Mouse (Mus musculus) cerebellum, adult (tissue): ENCODE measurements around the gene Hist2h4.
A peak's percentile ranks its signal among the peaks of the same experiment; 100 is the strongest.

ENCODE experiments used
- ATAC-seq: cut with Nextera tagmentation; 2 replicates; pipeline ENCODE4 v1.9.2; 2017; ENCODE audit warnings: mild to moderate bottlenecking, moderate library complexity, mixed read lengths; ENCODE audit not compliant: insufficient number of reproducible peaks, low FRiP score, low TSS enrichment

Hist2h4 gene

DNA sequence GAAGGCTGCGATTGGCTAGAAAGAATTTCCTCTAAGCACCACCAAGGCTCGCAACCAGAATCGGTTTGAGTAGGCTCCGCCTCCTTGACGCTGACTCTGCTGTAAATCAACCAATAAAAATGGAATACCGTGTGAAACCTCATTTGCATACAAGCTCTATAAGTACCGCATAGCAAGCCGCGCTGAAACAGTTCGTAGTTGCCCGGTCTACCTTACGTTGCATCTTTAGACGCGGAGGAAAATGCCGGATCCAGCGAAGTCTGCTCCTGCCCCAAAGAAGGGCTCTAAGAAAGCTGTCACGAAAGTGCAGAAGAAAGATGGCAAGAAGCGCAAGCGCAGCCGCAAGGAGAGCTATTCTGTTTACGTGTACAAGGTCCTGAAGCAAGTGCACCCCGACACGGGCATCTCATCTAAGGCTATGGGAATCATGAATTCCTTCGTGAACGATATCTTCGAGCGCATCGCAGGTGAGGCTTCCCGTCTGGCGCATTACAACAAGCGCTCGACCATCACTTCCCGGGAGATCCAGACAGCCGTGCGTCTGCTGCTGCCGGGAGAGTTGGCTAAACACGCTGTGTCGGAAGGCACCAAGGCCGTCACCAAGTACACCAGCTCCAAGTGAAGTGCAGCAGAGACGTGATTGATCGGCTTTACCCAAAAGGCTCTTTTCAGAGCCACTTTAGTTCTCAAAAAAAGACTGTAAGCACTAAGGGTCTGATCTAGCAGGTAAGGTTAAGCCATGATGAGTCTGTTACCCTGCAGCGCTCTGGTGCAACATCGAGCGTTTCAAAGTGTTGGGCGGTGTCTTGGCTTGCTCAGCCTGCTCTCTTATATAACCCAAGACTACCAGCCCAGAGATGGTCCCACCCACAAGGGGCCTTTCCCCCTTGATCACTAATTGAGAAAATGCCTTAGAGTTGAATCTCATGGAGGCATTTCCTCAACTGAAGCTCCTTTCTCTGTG lies 6.7 kb upstream of the Hist2h4 start, which contains the start of gene Hist2h2bb:
Gene Hist2h2bb (plus strand): TSS at position 242 of the 964 bp plus-strand sequence.
- peak; percentile 97 for ATAC-seq

DNA sequence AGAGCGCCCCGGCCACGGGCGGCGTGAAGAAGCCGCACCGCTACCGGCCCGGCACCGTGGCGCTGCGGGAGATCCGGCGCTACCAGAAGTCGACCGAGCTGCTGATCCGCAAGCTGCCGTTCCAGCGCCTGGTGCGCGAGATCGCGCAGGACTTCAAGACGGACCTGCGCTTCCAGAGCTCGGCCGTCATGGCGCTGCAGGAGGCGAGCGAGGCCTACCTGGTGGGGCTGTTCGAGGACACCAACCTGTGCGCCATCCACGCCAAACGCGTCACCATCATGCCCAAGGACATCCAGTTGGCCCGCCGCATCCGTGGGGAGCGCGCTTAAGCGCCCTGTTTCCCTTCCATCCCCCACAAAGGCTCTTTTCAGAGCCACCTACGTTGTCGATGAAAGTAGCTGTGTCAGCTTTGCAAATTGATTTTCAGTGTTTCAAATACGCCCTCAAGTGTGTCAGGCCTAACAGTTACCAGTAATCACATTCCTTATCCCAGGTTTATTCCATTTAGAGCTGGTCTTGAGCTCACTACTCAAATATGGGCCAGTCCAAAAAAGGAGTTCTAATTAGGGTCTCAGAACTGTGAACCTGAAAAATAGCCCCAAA lies 5.8 kb upstream of the Hist2h4 start:
- peak; percentile 5; the same call in 1 of the 2 replicates for ATAC-seq

DNA sequence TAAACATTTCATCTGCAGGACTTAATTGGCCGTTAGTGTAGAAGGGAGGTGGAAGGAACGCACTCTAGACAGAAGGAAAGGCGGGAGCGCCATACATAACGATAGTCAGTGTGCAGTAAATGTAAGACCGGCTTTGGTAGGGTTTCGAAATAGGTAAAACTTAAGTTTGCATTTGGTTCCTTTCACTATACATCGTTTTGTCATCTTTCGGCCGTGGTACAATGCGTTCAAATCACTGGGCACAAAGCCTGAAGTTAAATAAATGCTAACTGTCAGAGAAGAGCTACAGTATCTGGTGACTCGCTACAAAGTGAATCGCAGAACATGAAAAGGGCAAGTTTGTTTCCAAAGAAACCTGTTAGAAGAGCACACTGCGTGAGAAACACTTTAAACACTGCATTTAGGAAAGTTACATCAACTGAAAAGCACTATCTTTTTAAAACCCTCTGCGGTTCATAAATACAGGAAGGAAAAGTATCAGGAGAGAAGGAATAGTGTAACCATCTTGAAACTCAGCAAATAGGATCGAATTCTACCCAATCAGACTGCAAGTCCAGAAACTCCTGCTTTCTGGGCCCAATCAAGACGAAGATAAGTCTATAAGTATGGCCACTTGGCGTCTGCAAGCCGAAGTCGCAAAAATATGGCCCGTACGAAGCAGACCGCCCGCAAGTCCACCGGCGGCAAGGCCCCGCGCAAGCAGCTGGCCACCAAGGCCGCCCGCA lies 5.1 kb upstream of the Hist2h4 start, which contains the start of gene Hist2h3b:
Gene Hist2h3b (plus strand): TSS at position 604 of the 725 bp plus-strand sequence.
- peak; percentile 77 for ATAC-seq

DNA sequence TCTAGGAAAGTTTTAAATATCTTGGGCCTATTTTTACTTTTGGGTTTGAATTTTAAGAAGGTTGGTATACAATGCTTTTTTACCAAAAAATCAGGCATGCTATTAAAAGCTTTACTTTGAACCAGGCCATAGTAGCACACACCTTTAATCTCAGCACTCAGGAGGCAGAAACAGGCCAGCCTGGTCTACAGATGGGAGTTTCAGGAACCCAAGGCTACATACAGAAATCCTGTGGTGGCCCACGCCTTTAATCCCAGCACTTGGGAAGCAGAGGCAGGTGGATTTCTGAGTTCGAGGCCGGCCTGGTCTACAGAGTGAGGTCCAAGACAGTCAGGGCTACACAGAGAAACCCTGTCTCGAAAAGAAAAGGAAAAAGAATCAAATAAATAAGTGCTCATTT lies 4.4 kb upstream of the Hist2h4 start:
- no peak for ATAC-seq

DNA sequence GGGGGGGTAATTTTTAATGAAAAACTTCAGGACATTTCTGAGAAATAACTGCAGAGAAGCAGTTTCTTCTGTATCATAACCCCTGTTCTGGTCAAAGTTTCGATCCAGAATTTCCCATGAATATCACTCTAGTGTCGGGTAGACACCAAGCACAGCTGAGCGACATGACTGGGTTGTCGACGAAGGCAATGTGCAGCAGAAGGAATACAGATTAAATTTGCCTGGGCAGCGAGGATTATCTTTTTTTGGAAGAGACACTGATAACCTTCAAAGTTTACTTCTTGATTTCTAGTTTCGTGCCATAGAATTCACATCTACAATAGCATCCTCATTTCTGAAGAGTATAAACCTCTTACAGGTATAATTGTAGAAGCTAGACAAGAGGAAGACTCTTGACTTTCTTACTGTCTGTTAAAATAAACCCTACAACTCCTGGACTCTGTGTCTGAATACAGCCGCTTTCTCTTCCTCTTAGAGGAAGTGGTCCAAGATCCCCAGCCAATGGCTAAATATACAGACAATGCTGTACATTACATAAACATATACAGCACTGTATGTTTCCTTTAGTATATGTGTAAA lies 3.1 kb upstream of the Hist2h4 start:
- no peak for ATAC-seq

DNA sequence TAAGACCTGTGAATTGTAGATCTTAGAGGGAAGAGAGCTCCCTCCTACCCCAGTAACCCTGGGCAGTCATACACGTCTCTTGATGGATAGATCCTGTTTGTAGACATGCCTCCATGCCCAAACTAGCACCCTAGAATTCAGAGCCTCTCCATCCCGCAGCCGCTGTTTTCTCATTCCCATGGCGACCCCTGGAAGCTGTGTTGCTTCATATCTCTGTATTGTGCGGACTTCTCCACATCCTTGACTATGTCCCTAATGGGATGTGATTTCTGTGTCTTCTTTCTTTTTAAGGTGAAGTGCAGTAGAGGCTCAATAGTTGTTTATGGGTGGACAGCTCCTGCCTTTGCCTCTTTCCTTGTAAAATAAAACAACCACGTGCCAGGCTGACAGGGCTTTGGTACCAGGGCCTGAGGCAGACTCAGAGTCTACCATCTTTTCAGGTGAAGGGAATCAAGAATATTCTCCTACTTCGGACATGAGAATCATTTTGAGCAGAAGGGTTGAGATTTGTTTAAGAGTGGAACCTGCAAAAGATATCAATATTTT lies 1.4 kb upstream of the Hist2h4 start:
- no peak for ATAC-seq

DNA sequence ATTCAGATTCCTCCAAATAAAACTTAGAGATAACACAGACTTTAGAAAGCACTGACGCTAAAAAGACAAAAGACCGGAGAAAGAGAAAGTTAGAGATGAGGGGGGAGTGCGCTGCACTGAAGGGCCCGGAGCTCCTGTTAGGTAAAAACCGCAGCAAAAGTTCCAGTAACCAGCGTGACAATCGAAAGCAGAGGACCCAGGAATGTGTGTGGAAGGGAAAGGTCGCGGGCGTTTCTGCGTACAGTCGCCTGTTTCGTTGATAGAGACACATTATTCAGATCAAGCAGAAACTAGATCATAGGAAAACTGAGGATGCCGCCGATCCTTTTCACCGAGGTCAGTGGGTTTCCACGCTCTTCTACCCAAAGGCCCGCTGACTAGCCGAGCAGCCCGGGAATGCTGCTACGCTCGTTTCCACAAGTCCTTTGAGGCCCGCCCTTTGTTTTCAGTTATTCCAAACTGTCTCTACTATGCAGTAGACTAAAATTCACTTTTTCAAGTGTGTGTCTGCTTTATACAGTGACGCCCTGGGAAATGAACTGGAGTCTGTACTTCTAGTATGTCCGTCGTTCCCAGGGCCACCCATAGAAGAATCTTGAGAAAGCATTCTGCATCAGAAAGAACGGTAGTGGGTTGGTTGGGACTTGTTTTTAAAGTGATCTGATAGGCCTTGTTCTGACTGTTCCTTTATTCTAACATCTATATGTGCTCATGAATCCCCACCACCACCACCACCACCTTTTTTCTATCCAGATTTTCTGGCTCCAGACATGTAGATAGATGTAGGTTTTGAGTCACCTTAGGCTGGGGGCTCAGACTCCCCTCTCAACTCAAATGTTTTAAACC lies 670 bp upstream of the Hist2h4 start:
- 0 out of 2 replicates have a peak, but pooled peaks have one; percentile 1 for ATAC-seq

DNA sequence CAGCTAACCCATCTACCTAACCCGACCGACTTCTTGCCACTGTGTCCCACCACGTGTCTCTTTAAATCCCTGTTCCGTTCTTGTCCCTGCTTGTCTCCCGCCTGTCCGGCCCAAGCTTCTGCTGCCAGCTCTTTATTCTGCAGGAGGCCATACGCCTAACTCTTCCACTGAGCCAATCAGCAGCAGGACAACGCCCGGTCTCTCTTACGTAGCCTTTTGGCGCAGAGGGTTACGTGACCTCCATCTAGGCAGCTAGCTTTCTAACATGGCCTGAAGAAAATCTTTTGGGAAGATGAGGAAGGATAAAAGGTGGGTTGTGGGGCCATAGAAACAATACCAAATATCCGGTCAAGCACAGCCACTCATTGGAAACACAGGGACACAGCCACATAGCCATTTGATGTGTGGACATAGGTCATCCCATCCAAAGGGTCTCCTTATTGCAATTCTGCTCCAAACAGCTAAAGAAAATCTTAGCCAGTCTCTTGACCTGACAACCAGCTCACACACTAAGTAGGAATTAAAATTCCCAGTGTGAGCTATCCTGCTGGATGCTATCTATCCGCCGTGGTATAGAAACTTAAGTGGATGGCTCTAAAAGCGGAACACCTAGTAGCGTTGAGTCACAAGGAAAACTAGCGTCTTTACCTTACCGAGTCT lies 765 bp downstream of the Hist2h4 start:
- peak; percentile 86 for ATAC-seq

DNA sequence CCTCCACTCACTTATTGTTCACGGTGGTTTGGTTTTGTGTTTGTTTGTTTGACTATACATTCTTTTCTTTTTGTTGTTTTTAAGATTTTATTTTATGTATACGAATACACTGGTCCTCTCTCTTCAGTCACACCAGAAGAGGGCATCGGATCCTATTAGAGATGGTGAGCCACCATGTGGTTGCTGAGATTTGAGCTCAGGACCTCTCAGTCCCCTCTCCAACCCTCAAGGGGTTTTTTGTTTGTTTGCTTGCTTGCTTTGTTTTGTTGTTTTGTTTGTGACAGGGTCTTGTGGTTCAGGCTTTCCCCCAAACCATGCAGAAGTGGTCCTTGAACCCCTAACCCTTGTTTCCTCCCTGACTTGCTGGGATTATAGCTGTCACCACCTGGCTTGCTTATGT lies 1.5 kb downstream of the Hist2h4 start:
- no peak for ATAC-seq

DNA sequence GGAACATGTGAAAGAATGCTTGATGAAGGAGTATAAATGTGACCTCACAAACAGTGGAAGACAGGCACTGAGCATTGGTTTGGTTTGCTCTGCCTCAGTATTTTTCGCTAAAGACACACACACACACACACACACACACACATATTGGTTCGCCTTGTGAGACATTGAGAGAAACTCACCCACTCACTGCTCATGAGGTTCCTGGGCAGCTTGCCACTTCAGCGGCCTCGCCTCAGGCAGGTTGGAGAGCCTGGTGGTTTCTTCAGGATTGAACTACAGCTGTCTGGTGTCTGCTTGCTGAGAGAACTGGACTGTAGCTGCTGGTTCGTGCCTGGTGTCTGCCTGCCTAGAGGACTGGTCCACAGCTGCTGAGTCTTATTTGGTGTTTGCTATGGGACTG lies 2.9 kb downstream of the Hist2h4 start:
- no peak for ATAC-seq

DNA sequence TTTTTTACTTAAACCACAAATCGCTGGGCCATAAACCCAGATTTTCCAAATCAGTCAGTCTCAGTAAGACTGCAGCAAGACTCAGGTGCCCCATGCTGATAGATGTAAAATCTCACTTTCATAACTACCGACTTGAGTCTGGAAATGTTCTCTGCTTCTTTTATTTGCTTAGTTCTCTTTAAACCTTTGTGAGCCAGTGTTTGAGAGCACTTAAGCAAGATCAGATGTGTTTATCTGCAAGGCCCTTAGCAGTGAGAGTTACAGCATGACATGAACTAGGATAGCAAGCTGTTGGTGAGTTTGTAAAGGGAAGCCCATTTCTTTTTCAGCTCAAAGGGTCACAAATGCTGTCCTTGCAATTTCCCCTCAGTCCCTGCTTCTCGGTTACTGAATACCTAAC lies 5.9 kb downstream of the Hist2h4 start:
- no peak for ATAC-seq

DNA sequence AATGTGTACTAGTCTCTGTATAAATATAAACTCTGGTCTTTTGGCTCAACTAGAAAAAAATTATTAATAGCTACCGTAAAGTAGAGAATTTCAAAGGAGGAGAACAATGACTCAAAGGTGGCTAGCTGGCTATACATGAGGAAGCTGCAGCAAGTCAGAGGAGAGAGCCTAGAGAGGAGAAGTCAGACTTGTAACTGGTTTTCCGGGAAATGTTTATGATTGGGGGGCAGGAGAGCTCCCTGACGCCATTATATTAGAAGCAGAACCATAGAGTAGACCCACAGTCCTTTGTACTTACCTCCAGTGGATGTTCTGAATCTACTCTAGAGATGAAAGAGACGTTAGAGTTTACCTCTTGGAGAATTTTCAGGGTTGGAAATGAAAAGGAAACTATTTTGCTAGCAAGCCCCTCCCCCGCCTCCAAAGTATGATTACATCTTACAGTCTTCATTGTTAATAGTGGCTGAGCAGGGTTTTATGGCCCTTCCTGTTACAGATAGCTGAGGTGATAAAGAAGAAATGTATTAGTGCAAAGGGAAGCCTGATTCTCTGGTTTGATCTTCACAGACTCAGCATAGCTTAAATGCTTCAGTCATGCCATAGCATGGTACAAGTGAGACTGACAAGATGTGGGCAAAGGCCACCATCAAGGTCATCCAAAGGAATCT lies 7.1 kb downstream of the Hist2h4 start:
- no peak for ATAC-seq

DNA sequence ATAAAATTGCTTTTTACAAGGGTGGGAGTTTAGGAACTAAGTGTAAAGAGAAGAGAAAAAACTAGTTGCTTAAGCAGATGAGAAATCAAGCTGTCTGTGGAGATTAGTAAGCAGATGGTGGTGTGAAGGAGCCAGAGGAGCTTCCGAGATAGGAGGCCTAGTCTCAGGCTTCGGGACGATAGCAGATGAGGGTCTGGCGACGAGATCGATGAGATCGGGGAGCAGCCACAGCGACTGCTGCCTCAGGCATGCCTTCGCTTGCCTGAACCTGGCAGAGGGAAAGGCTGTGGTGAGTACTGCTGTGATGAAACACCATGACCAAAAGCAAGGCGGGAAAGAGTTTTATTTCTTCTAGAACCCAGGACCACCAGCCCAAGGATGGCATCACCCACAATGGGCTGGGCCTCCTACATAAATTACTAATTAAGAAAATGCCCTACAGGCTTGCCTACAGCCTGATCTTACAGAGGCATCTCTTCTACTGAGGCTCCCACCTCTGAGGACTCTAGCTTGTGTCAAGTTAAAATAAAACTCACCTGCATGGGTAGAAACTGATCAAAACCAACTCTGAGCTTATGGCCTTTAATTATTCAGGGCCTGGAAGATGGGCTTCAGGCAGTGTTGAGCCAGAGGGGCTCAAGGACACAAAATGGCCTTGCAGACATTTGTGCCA lies 8.3 kb downstream of the Hist2h4 start:
- ATAC-seq: no peak

DNA sequence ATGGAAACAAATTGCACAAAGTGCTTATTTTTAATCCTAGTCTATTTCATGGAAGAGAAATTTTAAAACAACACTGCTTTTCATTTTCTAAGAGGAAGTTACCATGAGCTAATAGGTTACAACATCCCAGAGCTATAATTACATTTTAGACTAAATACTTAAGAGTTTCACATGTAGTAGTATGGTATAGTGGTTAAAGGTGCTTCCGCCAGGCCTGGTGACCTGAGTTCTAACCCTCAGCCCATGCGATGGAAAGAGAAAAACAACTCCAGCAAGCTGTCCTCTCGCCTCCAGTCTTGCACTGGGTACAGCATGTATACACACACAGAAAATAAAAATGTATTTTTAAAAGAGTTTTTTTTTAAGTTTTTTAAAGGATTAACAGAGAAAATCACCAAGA lies 11.3 kb downstream of the Hist2h4 start:
- ATAC-seq: no peak

DNA sequence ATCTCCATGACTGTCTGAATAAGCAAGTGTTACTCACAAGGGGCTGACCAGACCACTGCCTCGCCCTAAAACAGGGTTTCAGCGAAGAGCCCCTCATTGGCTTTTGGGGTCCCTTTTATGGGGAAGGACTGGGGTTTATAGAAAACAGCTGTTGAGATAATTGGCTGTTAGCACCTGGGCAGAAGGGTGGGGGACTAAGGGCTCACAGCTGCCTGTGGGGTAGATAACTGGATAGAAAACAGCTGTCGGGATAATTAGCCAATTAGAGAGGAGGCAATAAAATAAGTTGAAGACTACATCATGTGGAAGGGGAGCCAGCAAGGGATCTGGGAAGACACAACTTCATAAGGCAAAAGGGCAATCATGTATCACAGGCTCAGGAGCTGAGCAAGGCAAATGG lies 12.2 kb downstream of the Hist2h4 start:
- ATAC-seq: no peak

DNA sequence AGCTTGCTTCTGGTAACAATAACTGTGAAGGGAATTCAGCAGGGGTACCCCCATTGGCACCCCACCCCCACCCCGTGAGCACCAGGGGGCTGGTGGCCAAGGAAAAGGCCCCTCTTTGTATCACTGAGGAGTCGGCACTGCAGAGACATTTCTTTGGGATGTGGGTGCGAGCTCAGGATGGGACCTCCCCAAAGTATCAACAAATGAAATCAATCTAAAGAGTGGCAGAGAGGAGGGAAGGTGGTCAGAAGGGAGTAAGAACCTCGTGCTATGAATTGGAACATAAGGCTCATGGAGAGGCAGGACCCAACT lies 14.1 kb downstream of the Hist2h4 start:
- no peak for ATAC-seq

DNA sequence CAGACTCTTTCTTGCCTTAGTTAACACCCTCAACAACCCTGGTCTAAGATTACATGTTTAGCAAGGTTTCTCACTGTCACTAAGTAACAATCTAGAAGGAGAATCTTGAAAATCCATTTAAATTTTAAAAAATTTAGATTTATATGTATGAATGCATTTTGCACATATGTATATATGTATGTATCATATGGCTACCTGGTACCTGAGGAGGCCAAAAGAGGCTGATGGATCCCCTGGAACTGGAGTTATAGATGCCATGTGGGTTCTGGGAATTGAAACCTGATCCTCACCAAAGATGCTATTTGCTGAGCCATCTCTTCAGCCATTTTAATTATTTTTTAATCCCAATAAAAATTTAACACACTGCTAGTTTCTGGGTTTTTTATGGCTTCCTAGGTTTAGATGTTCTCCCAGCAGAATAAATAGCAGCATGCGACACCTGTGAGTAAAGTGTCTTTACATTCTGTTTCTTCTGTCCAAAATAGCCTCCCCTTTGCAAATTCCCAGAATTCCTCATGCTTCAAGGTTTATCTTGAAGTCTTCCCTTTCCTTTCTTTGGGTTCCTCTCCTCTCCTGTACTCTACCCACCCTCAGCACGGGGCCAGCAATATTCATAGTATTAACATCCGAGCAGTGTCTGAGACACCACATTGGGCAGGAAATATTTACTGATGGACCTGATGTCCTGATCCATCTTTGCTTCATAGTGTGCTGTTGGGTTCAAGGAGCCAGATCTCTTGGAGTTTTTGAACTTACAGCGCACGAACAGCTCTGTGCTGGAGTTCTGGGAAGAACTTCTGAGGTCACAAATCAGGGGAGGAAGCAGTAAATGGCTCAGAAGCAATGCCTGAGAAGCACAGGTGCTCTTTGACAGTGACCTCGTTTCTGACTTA lies 14.7 kb downstream of the Hist2h4 start:
- no peak for ATAC-seq
